Mouse (Mus musculus) kidney, postnatal 0 days (tissue): ENCODE results near the gene Cttnbp2nl. TPM values are rescaled to one million over a fixed set of nuclear protein-coding genes. Genes with fewer than 3 reads are reported as not detected.

ENCODE experiments used
- ATAC-seq: fragments of 200-750 bp; cut with Nextera tagmentation; replicated peaks from 2 replicates; pipeline ENCODE4 v1.8.0; 2017; ENCODE audit warnings: low read depth, moderate number of reproducible peaks, moderate TSS enrichment, moderate library complexity; ENCODE audit not compliant: low FRiP score
- DNase-seq: peaks from one replicate; pipeline ENCODE4 v3.0.0-alpha.2; 2016; ENCODE audit warnings: low spot score
- H3K27ac ChIP-seq: fragments of 300-500 bp; sonication (generic); 2 replicates; pipeline ENCODE4 v1.5.1; 2014; ENCODE audit warnings: mild to moderate bottlenecking
- H3K27me3 ChIP-seq: fragments of 300-500 bp; sonication (generic); 2 replicates; pipeline ENCODE4 v1.6.1; 2014; ENCODE audit warnings: low read length, mixed read lengths; ENCODE audit not compliant: insufficient read depth
- H3K36me3 ChIP-seq: fragments of 300-500 bp; sonication (generic); 2 replicates; pipeline ENCODE4 v1.6.1; 2014; ENCODE audit warnings: low read length, mixed read lengths; ENCODE audit not compliant: insufficient read depth
- H3K4me1 ChIP-seq: fragments of 300-500 bp; sonication (generic); replicated peaks from 2 replicates; pipeline ENCODE4 v1.6.1; 2014; ENCODE audit warnings: antibody characterized with exemption, low read length, mixed read lengths; ENCODE audit not compliant: insufficient read depth
- H3K4me2 ChIP-seq: fragments of 300-500 bp; sonication (generic); 2 replicates; pipeline ENCODE4 v1.6.1; 2014; ENCODE audit warnings: mild to moderate bottlenecking, low read length, moderate library complexity, mixed read lengths
- H3K4me3 ChIP-seq: fragments of 300-500 bp; sonication (generic); replicated peaks from 2 replicates; pipeline ENCODE4 v1.5.1; 2014; ENCODE audit warnings: low read depth, low read length
- H3K9ac ChIP-seq: fragments of 300-500 bp; sonication (generic); 2 replicates; pipeline ENCODE4 v1.6.1; 2014; ENCODE audit warnings: low read depth, low read length
- H3K9me3 ChIP-seq: fragments of 300-500 bp; sonication (generic); replicated peaks from 2 replicates; pipeline ENCODE4 v1.6.1; 2016; ENCODE audit warnings: low read length, inconsistent platforms, mixed read lengths
- CTCF ChIP-seq: IDR thresholded peaks from 2 replicates; pipeline ENCODE4 v1.5.1; 2016; ENCODE audit warnings: antibody characterized with exemption, low read depth, mild to moderate bottlenecking, moderate library complexity
- WGBS: fragments of 180-500 bp; shearing (Covaris S2); extraction: QIAGEN DNeasy Blood & Tissue Kit; methylation state at CpG from one replicate; pipeline ENCODE4 v1.1.7; 2014; 5-methylcytosine and 5-hydroxymethylcytosine counted together
- polyA plus RNA-seq: library from polyadenylated mRNA; unstranded; fragments of >200 nt; fragmentation: Nextera tagmentation; extraction: Ambion mirVana; gene quantifications from 2 replicates; pipeline ENCODE4 v1.2.1, GENCODE M21; 2015

Cttnbp2nl gene
- polyA plus RNA-seq, 1 experiment from 2014 or later: 26.5 TPM

DNA sequence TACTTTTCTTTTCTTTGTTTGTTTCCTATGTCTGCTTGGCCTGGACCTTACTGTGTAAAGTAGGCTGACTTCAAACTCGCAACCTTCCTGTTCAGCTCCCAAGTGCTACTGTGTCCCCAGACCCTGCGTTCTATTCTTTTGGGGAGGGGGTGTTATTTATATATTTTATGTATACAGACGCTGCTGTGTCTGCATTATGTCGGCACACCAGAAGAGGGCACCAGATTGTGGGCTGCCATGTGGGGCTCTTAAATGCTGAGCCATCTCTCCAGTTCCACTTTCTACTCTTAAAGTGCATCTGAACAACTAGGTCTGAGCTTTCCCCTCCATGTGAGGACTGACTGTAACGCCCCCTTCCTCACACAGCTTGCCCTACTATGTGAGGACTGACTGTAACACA lies 9.2 kb downstream of the Cttnbp2nl start:
- H3K27ac ChIP-seq: no peak overlapping the region
- no peaks in the 10 kb centered on the region for H3K9me3 ChIP-seq
- no peaks in the 10 kb centered on the region for H3K36me3 ChIP-seq
- DNase-seq (no peak), ATAC-seq (no peak)
- no peaks in the 10 kb centered on the region for H3K27me3 ChIP-seq
- H3K4me3 ChIP-seq: no peak overlapping the region
- 0 out of 2 replicates have a peak, but pooled peaks cover 10% of the 10 kb centered on the region for H3K4me1 ChIP-seq
- no peak overlapping the region for H3K4me2 ChIP-seq
- TF ChIP-seq CTCF: no peak
- no peak overlapping the region for H3K9ac ChIP-seq
- 93% methylated on average over 5 of the region's 5 CpGs for WGBS

DNA sequence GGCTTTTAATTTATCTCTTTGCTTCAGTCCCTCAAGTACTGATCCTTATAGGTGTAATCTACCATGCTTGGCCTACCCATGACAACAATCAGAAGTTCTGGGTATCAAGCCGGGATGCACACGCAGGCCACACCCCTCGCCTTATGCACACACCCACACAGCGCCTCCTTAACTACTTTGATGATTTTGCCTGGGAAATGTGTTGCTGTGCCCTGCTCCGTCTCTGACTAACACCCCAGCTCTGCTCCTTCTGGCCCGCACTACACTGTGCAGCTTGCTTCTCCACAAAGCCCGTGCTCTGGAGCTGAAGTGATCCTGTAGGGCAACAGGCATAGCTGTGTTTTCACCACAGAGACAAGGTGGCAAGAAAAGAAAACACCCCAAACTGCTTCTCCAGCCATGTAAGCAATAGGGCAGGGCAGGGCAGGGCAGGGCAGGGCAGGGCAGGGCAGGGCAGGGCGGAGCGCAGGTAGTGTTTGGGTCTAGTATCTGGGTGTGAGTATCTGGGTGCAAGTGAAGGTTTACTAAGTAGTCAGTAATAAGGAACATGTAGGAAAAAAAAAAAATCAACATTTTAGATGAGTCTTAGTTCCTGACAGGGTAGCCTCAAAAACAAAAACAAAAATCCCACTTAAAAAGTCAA lies 11.8 kb downstream of the Cttnbp2nl start:
- ATAC-seq (no peak), DNase-seq (no peak)
- 85% methylated on average over 9 of the region's 9 CpGs for WGBS
- TF ChIP-seq CTCF: no peak
- Histone ChIP-seq H3K27me3 (no peaks in the 10 kb centered on the region), H3K9ac (no peak overlapping the region), H3K36me3 (peaks cover 6% of the 10 kb centered on the region; the same call in 1 of the 2 replicates), H3K4me1 (0 out of 2 replicates have a peak, but pooled peaks cover 3% of the 10 kb centered on the region), H3K9me3 (no peaks in the 10 kb centered on the region), H3K27ac (no peak overlapping the region), H3K4me2 (no peak overlapping the region), H3K4me3 (no peak overlapping the region)

DNA sequence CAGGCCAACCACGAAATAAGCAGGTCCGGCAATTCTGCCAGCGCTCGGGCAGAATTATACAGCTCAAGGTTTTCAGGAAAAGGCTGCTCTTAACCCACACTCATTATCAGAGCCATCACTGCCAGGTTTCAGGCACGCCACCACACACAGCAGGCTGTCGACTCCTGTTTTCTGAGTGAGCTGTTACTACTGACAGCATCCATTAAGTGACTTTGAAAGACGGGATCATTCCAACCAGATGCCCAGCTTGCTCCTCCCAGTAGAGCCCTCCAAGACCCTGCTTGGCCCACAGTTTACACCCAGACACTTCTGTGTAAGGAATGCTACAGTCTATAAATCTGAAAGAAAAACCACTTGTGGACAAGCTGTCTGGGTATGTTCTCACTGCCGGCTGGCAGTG lies 12.9 kb downstream of the Cttnbp2nl start:
- ATAC-seq: no peak
- DNase-seq: peak; percentile 42
- 0 out of 2 replicates have a peak, but pooled peaks cover 3% of the 10 kb centered on the region for H3K4me1 ChIP-seq
- WGBS: 38% methylated on average over 8 of the region's 8 CpGs
- no peak overlapping the region for H3K9ac ChIP-seq
- no peak overlapping the region for H3K27ac ChIP-seq
- H3K4me2 ChIP-seq: no peak overlapping the region
- peaks cover 10% of the 10 kb centered on the region; the same call in 1 of the 2 replicates for H3K36me3 ChIP-seq
- no peak overlapping the region for H3K4me3 ChIP-seq
- H3K27me3 ChIP-seq: no peaks in the 10 kb centered on the region
- no peaks in the 10 kb centered on the region for H3K9me3 ChIP-seq
- no peak for TF ChIP-seq CTCF

GRCm38 (mm10) chr3:105037240-105037770 lies 15.6 kb downstream of the Cttnbp2nl start:
- no peak for DNase-seq
- no peak overlapping the region for H3K4me3 ChIP-seq
- H3K4me1 ChIP-seq: no peaks in the 10 kb centered on the region
- no peak for ATAC-seq
- TF ChIP-seq CTCF: no peak
- H3K4me2 ChIP-seq: no peak overlapping the region
- WGBS: 75% methylated on average over 6 of the region's 6 CpGs
- peaks cover 20% of the 10 kb centered on the region; the same call in 1 of the 2 replicates for H3K36me3 ChIP-seq
- H3K27ac ChIP-seq: no peak overlapping the region
- no peaks in the 10 kb centered on the region for H3K9me3 ChIP-seq
- no peak overlapping the region for H3K9ac ChIP-seq
- no peaks in the 10 kb centered on the region for H3K27me3 ChIP-seq

- no peak overlapping the region for H3K4me2 ChIP-seq
- ATAC-seq (no peak), DNase-seq (no peak)
- H3K27me3 ChIP-seq: no peaks in the 10 kb centered on the region
- no peaks in the 10 kb centered on the region for H3K4me1 ChIP-seq
- no peaks in the 10 kb centered on the region for H3K9me3 ChIP-seq
- 62% methylated on average over 10 of the region's 10 CpGs for WGBS
- H3K27ac ChIP-seq: 0 out of 2 replicates have a peak overlapping the region, but pooled peaks have one; percentile 19
- no peak overlapping the region for H3K9ac ChIP-seq
- peaks cover 26% of the 10 kb centered on the region for H3K36me3 ChIP-seq
- TF ChIP-seq CTCF: no peak
- no peak overlapping the region for H3K4me3 ChIP-seq
Measured at GRCm38 (mm10) chr3:105036281-105036847, 16.6 kb downstream of the Cttnbp2nl start.

DNA sequence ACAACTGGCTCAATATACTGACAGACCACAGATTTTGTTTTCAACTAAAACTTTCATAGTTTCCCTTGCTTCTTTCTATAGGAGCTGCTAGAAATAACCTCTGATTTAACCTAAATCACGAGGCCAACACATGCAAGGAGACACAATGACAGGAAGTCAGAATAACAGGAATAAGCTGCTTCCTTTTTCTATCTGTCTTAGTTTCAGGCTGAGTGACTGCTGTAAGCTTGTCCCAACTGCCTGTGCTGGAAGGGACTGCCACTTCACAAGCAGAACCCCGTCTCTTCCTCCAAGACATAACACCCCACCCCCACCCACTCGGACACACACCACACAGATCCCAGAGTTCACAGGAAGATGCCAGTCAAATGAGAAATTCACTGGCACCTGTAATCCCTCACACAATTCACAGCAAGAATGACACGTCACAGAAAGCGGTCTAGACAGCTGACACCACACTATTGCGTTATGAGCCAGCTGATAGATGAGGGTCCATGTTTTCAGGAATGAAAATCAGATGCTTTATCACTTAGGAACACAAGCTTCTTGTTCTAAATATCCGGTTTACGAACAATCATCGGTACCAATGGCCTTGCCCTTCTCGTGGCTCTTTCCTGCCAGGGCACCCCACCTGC lies 29.5 kb downstream of the Cttnbp2nl start:
- Histone ChIP-seq H3K27me3 (no peaks in the 10 kb centered on the region), H3K27ac (peak overlapping the region; percentile 73), H3K4me2 (no peak overlapping the region), H3K36me3 (0 out of 2 replicates have a peak, but pooled peaks cover 2% of the 10 kb centered on the region), H3K4me1 (no peaks in the 10 kb centered on the region), H3K9ac (no peak overlapping the region), H3K9me3 (no peaks in the 10 kb centered on the region), H3K4me3 (no peak overlapping the region)
- TF ChIP-seq CTCF: no peak
- ATAC-seq (no peak), DNase-seq (peak; percentile 55)
- 73% methylated on average over 10 of the region's 10 CpGs for WGBS
